Mouse (Mus musculus) urinary bladder, adult 2 months (tissue): ENCODE measurements at regions not wholly inside any gene's neighbourhood (a gene's known extent, or its start where the extent isn't known, plus 50 kb on each side); places are given as distances from the start of the nearest gene placed in this dataset.

Experiments
- DNase-seq: peaks from one replicate; pipeline ENCODE4 v3.0.0; 2022; ENCODE audit warnings: low spot score

DNA sequence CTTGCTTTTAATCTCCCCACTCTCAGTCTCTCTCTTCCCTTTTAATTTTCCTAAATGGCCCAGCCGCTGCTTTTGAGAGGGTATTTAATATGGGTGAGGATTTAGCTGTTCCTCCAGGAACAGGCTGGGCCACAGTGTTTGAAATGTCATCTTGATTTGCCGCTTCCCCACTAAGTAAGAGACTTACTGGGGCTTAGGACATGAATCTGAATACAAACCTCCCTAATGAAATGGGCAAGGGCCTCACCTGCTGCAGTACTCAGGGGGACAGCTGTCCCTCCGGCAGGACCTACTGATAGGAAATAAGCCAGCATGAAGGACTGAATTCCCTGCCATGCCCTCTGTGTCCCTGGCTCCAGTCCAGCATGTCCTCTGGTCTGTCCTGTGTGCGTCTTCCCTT lies 50.6 kb upstream of the Prr23a1 start:
- DNase-seq = no peak

DNA sequence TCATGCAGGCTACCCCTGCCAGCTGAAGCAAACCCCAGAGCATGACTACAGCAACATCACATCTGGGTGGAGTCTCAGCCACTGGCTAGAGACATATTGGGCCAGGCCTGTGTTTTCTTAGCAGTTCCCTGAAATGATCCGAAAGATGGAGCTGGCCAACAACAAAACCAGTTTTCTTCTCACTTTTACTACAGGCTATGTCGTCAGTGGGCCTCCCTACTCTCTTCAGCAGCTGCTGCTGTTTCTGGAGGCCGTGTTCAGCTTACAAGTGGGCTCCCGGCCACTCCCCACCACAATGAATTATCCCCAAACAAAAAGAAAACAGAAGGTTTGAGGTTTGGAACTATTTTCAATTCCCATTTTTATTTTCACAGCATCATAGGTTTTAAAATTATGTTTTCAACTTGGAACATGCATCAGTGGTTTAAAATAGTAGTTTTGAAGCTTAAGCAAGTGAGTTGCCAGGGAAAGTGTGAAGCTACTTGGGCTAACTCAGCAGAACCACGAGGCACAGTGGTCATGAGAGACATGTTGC lies 68.6 kb upstream of the Prr23a1 start:
- DNase-seq = no peak

DNA sequence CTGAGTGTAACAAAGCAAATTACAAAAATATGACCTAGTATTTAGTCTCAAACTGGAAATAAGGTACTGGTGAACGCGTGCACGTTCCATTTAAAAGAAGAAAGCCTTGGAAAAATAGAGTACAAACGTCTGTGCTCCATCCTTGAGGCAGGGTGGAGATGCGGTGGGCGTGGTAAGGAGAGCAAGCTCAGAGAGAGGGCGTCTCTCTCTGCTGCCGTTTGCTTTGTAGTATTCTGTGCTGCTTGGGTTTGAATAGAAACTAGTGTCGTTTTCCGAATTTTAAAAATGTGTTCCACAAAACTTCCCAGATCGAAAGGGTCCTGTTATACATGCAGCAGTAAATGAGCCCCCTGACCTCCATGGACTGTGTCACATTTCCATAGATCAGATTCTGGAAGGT lies 69.1 kb upstream of the Prr23a1 start:
- no peak for DNase-seq

DNA sequence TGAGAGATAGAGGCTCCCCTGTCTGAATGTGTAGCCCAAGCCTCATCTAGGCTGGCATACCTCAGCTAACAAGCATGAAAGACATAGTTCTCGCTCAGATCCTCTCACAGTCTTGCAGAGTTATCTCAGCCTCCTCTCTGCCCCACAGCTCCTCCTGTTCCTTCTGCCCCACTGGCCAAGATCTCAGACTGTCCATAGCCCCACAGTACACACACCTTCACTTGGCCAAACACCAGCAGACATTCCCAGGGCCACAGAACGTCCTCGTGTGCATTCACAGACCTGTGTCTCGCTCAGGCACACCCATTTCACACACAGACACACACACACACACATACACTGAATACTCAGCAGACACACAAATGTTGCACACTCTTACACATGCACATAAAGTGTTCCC lies 87.5 kb upstream of the Prr23a1 start:
- no peak for DNase-seq

DNA sequence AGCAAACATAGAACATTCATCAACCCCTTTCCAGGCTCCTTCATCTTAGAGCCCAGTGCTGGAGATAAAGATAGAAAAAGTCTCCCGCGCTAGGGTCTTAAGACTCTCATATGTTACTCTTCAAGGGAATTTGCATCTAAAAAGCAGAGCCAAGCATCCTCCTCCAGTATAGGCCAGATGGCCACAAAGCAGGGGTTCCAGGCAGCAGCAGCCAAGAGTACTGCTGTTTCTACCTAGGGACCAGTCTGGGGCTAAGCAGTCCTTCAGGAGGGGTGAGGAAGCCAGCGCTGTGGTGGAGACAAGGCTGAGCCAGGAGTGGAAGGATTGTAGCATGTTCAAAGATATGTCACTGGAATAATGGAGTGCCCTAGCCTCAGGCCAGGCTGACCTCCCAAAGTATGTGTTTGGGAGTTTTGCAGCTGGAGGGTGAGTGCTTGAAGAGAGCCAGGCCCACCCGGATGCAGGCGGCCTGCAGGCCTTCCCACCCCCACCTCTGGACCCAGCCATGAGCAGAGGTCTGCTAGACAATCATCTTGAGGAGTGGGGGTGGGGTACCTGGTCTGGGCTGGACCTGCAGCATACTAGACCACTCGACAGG lies 88.8 kb upstream of the Prr23a1 start:
- no peak for DNase-seq

DNA sequence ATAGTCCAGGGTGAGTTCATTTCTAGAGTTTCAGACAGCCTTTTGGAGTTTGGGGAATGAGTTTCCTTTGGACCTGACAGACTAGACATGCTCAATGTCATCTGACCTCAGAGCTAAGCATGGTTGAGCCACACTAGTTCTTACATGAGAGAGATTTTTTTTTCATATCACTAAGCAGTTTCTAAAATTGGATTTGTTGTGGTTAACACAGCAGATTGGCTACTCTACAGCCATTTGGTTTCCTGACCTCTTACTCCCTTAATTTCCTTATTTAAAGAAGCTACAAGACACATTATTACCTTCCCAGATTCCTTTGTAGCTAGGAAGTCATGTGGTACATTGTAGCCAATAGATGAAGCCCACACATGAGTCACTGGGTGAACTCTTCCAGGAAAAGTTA lies 98.5 kb upstream of the Prr23a1 start:
- no peak for DNase-seq

DNA sequence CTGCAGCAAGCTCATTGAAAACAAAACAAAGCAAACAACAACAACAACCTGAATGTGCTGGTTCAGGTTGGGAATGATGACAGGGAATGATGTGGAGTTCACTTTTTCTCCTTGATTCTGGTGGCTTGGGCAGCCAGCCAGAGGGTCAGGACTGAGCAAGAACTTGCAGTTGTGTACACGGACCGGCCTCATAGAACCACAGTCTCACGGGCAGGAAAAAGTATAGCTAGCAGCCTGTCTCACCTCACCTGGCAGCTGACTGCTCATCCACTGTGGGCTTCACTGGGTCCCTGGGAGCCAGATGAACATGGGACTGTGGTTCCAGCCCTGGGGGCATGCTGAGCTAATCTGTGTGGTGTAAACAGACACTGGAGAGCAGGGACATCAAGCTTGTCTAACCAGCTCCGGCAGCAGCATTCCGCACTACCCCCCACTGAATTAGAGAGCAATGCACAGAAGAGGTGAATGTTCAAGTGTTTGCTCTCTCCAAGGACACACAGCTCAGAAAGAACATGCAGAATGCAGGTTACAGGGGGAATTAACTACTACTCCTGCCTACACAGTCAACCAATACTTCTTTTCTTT lies 114.9 kb upstream of the Prr23a1 start:
- DNase-seq = peak; percentile 38

DNA sequence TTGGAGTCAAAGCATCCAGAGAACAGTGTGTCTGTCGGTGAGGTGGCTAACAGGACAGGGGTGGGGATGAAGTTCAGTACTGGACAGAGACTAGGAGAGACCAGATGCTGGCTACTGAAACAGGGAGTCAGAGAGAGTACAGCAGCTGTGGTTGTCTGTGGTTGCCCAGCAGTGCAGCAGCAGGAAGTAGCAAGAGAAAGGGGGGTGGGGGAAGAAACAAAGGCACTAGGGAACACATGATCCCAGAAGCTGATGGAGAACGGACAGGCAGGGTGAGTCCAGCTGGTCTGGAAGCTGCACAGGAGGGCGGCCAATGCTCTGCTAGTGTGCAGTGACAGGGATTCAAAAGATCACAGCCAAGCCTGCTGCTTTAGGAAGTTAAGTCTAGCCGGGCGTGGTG lies 115.7 kb upstream of the Prr23a1 start:
- DNase-seq = no peak

DNA sequence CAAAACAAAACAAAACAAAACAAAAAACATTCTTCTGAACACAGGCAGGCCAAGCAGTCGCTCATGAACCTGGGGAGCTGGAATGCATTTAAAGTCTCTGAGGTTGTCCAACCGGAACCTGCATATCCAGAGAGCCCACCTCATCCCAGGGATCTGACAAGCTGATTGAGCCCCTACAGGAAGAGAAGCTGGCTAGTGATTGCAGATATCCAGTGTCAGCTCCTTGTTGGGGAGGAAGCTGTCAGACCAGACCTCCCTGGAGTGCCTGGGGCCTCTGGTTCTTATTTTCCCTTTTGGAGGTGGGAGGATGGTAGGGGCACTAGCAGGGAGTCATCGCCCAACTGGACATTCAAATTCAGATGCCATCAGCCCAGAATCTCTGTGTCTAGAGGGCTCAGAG lies 119.4 kb upstream of the Prr23a1 start:
- no peak for DNase-seq

DNA sequence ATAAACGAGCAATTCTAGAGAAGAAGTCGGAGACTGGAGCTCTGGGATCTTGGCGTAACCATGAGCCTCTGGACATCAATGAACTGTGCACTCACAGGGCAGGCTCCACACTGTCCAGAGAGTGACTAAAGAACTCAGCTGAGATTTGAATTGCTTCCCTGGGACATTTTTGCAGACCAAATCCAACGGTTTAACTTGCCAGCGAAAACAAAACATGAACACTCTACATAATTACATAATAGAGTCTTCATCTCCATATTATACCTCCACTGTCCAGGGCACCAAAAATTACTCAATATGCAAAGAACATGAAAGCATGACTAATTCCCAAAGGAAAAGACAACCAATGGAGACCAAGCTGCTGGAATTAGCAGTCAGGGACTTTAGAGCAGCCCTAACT lies 119.9 kb upstream of the Mrps22 start:
- no peak for DNase-seq

DNA sequence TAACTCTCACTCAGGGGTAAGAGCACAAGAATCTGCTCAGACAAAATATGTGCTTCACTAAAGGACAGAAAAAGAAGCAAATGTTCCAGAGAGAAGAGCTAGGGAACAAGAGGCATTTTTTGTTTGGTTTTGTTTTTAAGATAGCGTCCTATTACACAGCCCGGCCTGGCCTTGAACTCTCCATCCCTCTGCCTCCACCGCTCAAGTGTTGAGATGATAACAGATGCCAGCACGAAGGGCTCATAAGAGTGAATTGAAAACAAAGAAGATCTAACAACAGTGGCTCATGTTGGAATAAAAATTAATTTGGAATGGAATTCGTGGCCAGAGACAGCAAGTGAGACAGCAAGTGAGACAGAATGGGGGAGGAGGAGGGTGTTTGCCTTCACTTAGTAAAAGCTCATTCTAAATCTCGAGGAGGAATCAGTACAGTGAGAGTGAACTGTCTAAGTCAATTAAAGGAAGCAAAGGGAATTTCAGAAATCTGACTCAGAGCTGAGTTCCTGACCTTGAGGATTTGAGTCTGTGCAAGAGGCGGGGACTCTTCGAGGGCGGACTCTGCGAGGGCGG lies 116.3 kb upstream of the Mrps22 start:
- DNase-seq = peak; percentile 10

DNA sequence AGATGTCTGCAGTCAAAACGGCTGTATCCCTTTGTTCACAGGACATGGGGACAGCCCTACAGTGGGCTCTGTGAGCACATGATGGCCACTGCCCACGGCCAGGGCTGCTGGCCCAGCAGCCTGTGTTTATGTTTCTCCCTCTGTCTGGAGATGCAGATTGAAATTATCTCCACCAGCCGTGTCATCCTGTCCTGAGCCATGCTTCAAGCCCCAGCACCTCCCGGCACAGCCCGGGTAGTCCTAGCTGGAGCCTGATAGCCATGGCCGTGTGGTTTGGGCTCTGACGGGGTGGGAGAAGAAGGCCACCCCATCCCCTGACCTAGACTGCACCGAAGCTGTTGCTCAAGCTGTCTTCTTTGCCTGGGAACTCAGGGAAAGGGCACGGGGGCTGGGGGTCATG lies 113.2 kb upstream of the Mrps22 start:
- peak; percentile 12 for DNase-seq

DNA sequence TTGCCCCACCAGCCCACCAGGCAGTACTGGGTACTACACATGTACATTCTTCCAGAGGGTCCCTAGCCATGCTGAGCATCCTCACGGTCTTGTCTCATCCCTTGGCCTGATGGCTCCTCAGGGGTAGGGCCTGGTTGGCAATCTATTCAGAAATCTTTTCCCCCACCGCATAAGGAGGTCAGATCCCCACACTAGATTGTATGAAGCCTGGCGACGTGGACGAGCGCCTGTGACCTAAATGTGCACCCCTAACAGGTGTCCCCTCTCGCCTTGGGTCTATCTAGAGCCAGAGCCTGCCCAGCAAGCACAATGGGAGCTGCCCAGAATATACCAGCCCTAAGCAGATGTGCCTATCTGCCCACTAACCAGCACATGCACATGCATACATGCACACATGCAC lies 111.4 kb upstream of the Mrps22 start:
- no peak for DNase-seq

DNA sequence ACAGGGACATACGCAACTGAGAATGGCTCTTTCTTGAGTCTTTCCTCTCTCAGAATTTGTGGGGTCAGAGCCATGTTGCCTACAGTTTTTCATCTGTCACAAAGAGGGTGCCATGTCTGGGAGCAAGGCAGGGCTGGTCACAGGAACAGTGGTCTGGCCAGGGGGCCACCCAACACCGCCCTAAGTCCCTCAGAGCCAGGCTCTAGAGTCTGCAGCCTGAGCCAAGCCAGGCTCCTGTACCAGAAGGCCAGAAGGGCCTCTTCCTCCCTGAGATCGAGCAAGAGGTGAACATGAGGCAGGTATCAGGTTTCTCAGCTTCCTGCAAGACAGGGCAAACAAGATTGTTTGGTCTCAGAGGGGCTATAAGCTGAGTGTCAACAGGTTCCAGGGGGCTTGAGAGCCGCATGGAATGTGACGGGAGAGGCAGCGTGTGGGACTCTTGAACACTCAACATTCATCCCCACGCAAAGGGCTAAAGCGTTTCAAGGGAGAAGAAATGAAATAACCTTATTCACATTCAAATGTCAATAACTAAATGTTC lies 110.6 kb upstream of the Mrps22 start:
- no peak for DNase-seq

DNA sequence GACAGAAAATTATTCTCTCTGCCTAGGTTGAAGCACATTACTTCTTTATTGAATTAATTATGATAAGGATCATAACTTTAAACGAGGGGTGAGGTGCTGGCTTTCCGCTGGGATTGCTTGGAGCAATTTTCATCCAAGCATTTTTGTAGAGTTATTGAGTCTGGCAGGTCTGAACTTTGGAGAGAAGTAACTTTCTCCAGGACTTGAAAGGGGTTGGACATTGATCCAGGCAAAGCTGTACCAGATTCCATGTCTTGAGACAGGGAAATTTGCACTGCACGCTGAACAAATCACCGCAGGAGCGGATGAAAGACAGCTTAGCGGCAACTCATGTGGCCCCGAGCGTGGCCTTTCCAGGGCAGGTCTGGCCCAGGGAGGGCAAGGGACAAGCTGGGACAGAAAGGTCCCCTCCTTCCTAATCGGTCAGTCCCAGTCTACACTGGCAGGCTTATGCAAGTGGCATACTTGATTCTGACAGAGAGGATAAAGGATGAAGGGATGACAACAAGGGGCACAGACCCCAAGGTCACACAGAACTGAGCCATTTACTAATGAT lies 108.8 kb upstream of the Mrps22 start:
- peak; percentile 17 for DNase-seq

DNA sequence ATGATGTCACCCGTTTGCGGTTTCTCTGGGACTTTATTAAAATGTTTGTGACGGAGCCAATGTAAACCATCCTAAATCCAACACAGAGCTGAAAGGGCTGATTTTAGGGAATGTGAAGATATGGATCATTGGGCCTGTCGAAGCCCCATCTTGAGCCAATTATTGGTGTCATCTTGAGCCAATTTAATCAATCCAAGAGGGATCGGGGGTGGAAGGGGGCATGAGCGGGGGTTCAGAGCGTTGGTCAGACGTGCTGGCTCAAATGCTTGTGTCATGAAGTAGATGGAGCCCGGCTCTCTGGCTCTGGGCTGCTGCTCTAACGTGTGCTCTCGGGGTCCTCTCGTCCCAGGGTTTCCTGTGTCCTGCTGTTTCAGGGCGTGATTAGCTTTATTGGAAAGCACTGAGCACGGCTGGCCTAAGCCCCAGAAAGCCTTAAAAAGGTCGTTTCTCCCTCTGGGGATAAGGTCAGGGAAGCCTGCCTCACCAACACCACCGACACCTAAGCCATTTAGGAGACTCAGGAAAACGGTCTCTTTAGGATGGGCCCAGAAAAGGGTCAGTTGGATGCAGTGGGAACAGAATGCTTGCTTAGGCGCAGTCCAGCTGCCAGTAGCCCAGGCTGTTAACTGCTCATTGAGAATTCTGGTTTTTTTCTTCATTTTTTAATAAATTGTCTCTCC lies 106.7 kb upstream of the Mrps22 start:
- DNase-seq = peak; percentile 8

DNA sequence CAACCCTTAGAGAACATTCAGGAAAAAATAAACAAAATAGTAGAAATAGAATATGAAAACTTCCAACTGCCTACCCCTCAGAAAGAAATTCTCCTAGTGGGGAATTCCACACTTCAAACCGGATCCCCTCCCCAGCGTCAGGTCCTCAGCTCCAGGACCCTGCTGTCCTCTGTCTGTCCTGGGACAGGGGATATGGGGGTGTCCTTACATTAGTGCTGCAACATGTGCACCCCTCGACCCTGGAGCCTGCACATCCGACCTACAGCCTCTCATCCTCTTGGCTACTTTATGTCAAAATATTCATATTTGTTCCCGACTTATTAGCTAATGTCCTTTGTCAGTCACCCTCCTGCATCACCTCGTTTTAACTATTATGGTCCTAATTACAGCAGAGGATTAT lies 106.0 kb upstream of the Mrps22 start:
- no peak for DNase-seq

DNA sequence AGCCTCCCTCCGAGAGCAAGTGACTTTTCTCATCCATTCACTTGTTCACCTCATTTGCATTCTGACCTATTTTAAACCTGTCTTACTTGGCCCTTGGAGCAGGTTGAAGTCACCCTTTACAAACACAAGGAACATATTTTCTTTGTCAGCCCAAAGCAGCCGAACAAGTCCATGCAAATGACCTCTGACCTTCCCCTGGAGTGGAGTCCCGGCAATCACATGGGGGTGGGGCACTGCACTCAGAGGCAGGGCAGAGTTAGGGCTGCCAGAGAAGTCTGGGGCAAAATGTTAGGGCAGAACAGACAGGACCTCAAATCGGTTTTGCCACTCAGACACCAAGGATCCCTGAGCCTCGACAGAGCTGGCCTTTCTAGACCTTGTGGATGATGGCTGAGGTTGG lies 102.7 kb upstream of the Mrps22 start:
- DNase-seq = peak; percentile 31

DNA sequence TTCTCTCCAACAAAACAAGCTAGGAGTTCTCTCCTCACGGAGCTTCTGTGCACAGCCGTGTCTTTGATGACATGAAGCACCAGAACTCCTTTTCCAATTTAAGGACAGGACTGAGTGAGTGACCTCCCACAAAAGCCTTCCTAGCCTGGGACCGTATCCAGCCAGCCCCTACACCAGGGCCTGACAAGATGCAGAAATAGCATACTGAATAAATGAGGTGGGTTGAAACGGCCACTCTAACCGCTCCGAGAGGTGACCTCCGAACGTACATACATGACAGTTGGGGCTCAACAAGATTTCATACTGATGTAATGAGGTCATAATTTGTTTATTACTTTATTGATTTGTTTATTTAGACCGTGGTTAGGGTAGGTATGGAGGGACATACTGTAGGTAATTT lies 101.9 kb upstream of the Mrps22 start:
- peak; percentile 11 for DNase-seq

DNA sequence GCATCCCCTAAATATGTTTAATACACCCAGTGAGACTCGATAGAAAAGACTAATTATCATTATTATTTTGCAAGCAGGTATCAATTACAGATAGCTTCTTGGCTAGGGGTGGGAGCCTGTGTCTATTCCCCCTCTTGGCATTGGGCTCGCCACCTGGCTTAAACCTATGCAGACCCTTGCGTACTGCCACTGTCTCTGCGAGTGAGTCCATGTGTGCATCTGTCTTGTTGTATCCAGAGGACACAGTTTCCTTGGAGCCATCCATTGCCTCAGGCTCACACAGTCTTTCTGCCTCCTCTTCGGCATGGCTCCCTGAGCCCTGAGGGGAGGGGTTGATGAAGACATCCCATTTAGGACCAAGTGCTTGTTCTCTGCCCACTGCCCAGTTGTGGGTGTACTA lies 99.1 kb upstream of the Mrps22 start:
- DNase-seq = peak; percentile 13

DNA sequence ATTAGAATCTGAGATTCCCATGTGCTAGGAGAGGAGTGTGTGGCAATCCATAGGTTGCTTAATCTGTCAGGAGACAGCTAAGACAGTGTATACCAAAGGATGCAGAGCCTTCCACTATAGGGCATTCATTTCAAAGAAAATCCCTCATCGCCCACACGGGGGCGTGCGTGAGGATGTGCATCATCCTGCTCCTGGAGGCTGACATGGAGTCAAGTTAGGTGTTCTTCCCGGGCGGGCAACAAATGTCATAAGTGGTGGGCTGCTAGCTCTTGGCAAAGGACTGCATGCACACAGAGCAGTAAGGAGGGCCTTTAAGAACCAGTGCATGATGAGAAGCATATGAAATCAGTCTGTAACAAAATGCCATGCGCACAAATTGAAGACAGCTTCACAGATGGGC lies 95.7 kb upstream of the Mrps22 start:
- DNase-seq = no peak

DNA sequence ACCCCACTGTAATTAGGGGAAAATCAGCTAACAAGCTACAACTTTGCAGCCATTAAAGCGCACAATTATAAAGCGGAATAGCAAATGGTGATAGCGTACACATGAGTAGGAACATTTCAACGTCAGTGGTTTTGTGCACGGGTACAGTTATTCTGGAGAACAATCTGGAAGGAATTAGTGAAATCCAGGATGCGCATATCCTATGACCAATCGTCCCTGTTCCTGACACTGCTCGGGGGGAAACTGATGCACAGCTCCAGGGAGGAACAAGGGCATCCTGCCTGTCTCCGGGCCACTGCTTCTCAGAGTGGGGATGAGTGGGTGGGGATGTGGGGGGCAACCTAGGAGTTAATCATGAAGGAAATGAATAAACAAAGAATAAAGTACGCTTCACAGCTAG lies 93.6 kb upstream of the Mrps22 start:
- DNase-seq = no peak
